Mouse (Mus musculus): ENCODE results near the gene Ddb1. TPM values are rescaled to one million over a fixed set of nuclear protein-coding genes. Genes with fewer than 3 reads are reported as not detected.

Gene Ddb1
- polyA plus RNA-seq, 1 experiment from 2014 or later, result 219 TPM

DNA sequence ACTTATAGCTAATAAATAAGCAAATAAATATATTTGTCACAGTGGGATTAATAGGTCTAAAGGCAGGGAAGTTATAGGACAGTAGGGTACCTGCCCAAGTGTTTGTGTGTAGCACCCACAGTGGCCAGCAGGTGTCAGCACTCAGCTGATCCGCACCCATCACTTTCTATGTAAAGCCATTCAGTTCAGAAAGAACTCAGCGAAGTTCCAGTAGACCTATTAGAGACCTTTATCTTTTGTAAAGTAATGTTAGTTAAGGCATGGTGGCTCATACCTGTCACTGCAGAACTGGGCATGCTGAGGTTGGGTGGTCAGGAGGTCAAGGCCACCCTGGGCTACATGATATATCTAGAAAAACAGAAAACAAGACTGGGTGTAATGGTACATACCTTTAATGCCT is 60.4 kb downstream of the Ddb1 start:
- Histone ChIP-seq H3K4me2 (replicated peaks) (no peak overlapping the region), H3K9me3 (ENCODE audit: control insufficient read depth, low read length) (no peaks in the 10 kb centered on the region), H3K4me3 (replicated peaks; ENCODE audit: low read length) (no peak overlapping the region), H3K27me3 (ENCODE audit: control insufficient read depth, insufficient read depth, low read length) (no peaks in the 10 kb centered on the region), H3K4me1 (replicated peaks; ENCODE audit: control insufficient read depth, insufficient read depth, low read length) (no peaks in the 10 kb centered on the region), H3K9ac (no peak overlapping the region), H3K36me3 (replicated peaks; ENCODE audit: control insufficient read depth, insufficient read depth) (no peaks in the 10 kb centered on the region), H3K27ac (no peak overlapping the region)
- WGBS, result 20% methylated on average over 2 of the region's 2 CpGs
- DNase-seq (ENCODE audit: low spot score) (peak; percentile 79), ATAC-seq (ENCODE audit: low FRiP score) (peak; percentile 78; the same call in 1 of the 2 replicates)

DNA sequence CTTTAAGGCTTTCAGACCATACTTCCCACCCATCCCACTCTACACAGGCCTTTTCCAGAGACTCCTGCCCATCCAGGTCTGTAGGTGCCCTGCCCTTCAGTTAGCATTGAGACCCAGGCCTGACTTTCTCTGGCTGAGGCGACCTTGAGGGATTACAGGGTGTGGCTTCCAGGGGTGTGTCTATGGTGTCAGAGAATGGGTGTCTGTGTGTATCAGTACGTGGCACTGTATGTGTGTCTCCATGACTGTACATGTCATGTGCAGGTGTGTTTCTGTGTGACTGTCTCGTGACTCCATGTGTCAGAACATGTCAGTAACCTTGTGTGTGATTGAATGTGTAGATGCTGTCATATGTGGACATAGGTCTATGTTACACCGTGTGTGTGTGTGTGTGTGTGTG is 66.2 kb downstream of the Ddb1 start:
- Histone ChIP-seq H3K27me3 (ENCODE audit: control insufficient read depth, insufficient read depth, low read length) (no peaks in the 10 kb centered on the region), H3K4me1 (replicated peaks; ENCODE audit: control insufficient read depth, insufficient read depth, low read length) (no peaks in the 10 kb centered on the region), H3K9me3 (ENCODE audit: control insufficient read depth, low read length) (no peaks in the 10 kb centered on the region), H3K27ac (no peak overlapping the region), H3K36me3 (replicated peaks; ENCODE audit: control insufficient read depth, insufficient read depth) (no peaks in the 10 kb centered on the region), H3K9ac (no peak overlapping the region), H3K4me3 (replicated peaks; ENCODE audit: low read length) (no peak overlapping the region), H3K4me2 (replicated peaks) (no peak overlapping the region)
- DNase-seq (ENCODE audit: low spot score), result no peak
- ATAC-seq (ENCODE audit: low FRiP score), result no peak
- WGBS, result 83% methylated on average over 4 of the region's 4 CpGs

DNA sequence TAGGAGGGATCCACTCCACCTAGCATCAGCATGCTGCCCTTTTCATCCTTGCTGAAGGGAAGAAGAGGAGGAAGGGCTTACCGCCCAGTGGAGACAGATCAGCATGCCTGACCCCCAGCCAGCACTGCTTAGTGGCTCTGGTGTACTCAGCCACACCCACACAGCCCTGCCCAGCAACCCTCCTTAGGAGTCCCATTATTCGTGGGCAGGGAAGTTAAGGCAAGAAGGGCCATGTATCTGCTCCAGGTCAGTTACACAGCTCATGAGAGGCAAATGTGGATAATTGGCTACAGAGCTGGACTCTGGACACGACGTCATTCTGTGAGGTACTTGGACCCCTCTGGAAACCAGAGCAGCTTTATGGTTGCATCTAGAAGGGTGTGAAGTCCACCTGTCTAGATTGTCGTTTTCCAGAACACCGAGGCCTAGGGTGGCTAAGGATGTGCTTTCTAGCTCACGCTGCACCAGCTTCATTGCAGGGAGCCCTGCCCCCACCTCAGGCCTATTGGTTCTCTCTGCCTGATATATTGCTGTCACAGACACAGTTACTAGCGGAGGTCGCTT is 66.8 kb downstream of the Ddb1 start:
- Histone ChIP-seq H3K36me3 (replicated peaks; ENCODE audit: control insufficient read depth, insufficient read depth) (no peaks in the 10 kb centered on the region), H3K27me3 (ENCODE audit: control insufficient read depth, insufficient read depth, low read length) (no peaks in the 10 kb centered on the region), H3K4me1 (replicated peaks; ENCODE audit: control insufficient read depth, insufficient read depth, low read length) (no peaks in the 10 kb centered on the region), H3K27ac (no peak overlapping the region), H3K4me3 (replicated peaks; ENCODE audit: low read length) (no peak overlapping the region), H3K4me2 (replicated peaks) (no peak overlapping the region), H3K9me3 (ENCODE audit: control insufficient read depth, low read length) (no peaks in the 10 kb centered on the region), H3K9ac (no peak overlapping the region)
- WGBS, result 71% methylated on average over 9 of the region's 9 CpGs
- no peak for ATAC-seq (ENCODE audit: low FRiP score)
- no peak for DNase-seq (ENCODE audit: low spot score)

DNA sequence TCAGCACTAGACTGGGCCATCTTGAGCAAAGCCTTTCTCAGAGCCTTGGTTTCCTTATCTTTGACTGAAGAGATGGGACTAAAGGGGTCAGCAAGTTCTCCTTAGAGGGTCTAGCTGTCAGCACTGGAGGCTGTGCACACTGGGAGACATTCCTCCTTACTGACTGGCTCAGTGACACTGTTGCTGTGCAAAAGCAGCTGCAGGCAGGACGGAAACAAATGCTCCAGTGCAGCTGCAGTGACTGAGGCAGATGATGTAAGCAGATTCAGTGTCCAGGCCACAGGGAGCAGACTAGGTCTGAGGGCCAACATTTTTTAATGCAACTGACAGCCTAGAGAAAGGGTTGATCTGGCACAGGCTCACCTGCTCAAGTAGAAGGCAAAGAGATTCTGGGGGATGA is 68.1 kb downstream of the Ddb1 start:
- no peak for ATAC-seq (ENCODE audit: low FRiP score)
- no peak for DNase-seq (ENCODE audit: low spot score)
- no peak overlapping the region for H3K9ac ChIP-seq
- no peak overlapping the region for H3K4me2 ChIP-seq (replicated peaks)
- H3K36me3 ChIP-seq (replicated peaks; ENCODE audit: control insufficient read depth, insufficient read depth), result no peaks in the 10 kb centered on the region
- no peak overlapping the region for H3K4me3 ChIP-seq (replicated peaks; ENCODE audit: low read length)
- 52% methylated on average over 1 of the region's 1 CpGs for WGBS
- no peaks in the 10 kb centered on the region for H3K9me3 ChIP-seq (ENCODE audit: control insufficient read depth, low read length)
- H3K4me1 ChIP-seq (replicated peaks; ENCODE audit: control insufficient read depth, insufficient read depth, low read length), result no peaks in the 10 kb centered on the region
- no peak overlapping the region for H3K27ac ChIP-seq
- no peaks in the 10 kb centered on the region for H3K27me3 ChIP-seq (ENCODE audit: control insufficient read depth, insufficient read depth, low read length)

DNA sequence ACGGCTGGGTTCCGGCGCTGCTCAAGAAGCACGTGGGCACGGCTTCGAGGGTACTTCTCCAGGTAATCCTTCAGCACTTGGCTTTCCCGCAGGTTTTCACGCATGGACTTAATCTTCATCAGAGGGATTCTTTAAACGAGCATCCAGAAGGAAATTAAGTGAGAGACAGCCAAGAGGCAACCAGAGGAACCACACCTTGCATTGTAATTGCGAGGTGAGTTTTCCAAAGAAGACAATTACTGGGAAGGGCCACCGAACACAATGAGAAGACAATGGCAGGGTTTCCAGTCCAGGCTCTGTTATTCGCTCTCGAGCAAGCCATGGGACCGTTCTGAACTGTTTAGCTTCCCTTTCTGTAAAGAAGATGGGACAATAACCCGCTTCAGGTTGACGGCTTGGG is 71.5 kb downstream of the Ddb1 start:
- H3K9ac ChIP-seq, result no peak overlapping the region
- H3K36me3 ChIP-seq (replicated peaks; ENCODE audit: control insufficient read depth, insufficient read depth), result no peaks in the 10 kb centered on the region
- no peak overlapping the region for H3K4me3 ChIP-seq (replicated peaks; ENCODE audit: low read length)
- no peak overlapping the region for H3K4me2 ChIP-seq (replicated peaks)
- DNase-seq (ENCODE audit: low spot score), result no peak
- no peak overlapping the region for H3K27ac ChIP-seq
- no peaks in the 10 kb centered on the region for H3K4me1 ChIP-seq (replicated peaks; ENCODE audit: control insufficient read depth, insufficient read depth, low read length)
- 85% methylated on average over 16 of the region's 16 CpGs for WGBS
- H3K9me3 ChIP-seq (ENCODE audit: control insufficient read depth, low read length), result no peaks in the 10 kb centered on the region
- ATAC-seq (ENCODE audit: low FRiP score), result no peak
- H3K27me3 ChIP-seq (ENCODE audit: control insufficient read depth, insufficient read depth, low read length), result no peaks in the 10 kb centered on the region

DNA sequence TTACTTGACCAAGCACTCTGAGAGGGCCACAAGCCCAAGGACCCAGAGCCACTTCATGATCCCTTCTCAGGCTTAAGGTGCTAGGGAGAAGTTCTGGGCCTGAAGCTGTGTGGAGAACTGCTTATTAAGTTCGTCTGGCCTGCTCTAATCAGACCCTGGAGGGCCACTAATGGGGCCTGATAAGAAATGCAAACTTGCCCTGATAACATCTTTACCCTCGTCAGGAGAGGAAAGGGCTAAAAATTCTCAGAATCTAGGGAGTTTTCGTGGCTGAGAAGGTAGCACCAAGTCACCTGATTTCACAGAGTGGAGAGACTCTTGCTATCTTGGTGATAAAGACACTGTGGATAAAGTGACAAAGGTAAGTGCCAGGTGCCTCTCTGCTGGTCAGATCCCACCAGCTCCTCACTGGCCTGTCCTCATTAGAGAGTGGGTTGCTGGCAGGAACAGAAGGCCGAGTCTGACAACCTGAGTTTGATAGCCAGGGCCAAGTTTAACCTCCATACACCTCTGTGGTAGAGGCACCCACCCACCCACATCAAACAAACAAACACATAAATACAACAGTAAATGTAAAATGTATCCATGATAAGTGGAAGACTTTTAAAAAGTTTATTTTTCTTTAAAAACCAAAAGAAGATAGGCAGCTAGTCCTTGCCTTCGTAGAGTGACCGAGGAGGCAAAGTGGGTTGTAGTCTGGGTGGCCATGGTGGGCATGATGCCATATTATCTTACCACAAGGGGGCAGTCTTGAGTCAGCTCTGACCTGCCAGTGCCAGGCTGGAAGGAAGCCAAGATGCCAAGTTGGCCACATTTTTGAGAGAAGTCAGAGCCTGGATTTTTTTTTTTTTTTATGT is 73.0 kb downstream of the Ddb1 start, which contains the start of gene Pga5:
Pga5 (minus strand) TSS at position 157 of the 857 bp plus-strand sequence.
- no peaks in the 10 kb centered on the region for H3K9me3 ChIP-seq (ENCODE audit: control insufficient read depth, low read length)
- H3K4me1 ChIP-seq (replicated peaks; ENCODE audit: control insufficient read depth, insufficient read depth, low read length), result no peaks in the 10 kb centered on the region
- H3K4me2 ChIP-seq (replicated peaks), result no peak within 1 kb of the TSS
- H3K27me3 ChIP-seq (ENCODE audit: control insufficient read depth, insufficient read depth, low read length), result no peaks in the 10 kb centered on the region
- DNase-seq (ENCODE audit: low spot score) (peak; percentile 92), ATAC-seq (ENCODE audit: low FRiP score) (peak; percentile 67; the same call in 1 of the 2 replicates)
- no peak within 1 kb of the TSS for H3K27ac ChIP-seq
- 50% methylated on average over 6 of the region's 6 CpGs for WGBS
- no peaks in the 10 kb centered on the region for H3K36me3 ChIP-seq (replicated peaks; ENCODE audit: control insufficient read depth, insufficient read depth)
- no peak within 1 kb of the TSS for H3K9ac ChIP-seq
- H3K4me3 ChIP-seq (replicated peaks; ENCODE audit: low read length), result no peak within 1 kb of the TSS

DNA sequence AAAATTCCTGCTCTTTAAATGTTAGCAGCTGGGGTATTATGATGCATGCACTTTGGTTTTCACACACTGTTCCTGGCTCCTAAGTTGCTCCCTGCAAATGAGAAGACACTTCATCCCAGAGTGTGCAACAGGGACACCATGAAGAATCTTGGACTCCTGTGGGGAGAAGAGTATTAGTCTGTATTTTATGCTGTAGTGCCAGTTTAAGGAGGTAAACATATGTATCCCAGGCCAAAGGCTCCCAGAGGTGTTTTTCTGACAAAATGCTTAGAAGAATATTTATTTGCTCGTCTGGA is 73.6 kb downstream of the Ddb1 start:
- 76% methylated on average over 1 of the region's 1 CpGs for WGBS
- no peaks in the 10 kb centered on the region for H3K4me1 ChIP-seq (replicated peaks; ENCODE audit: control insufficient read depth, insufficient read depth, low read length)
- no peaks in the 10 kb centered on the region for H3K36me3 ChIP-seq (replicated peaks; ENCODE audit: control insufficient read depth, insufficient read depth)

More for the DNA sequence above, 73.6 kb downstream of the Ddb1 start:
- ATAC-seq (ENCODE audit: low FRiP score) (peak; percentile 57; the same call in 1 of the 2 replicates), DNase-seq (ENCODE audit: low spot score) (no peak)
- Histone ChIP-seq H3K9me3 (ENCODE audit: control insufficient read depth, low read length) (no peaks in the 10 kb centered on the region), H3K9ac (no peak overlapping the region), H3K4me2 (replicated peaks) (no peak overlapping the region), H3K27ac (no peak overlapping the region), H3K27me3 (ENCODE audit: control insufficient read depth, insufficient read depth, low read length) (no peaks in the 10 kb centered on the region), H3K4me3 (replicated peaks; ENCODE audit: low read length) (no peak overlapping the region)

Other genes with a start within 250 kb of the Ddb1 start
- gene Syt7, start 216.2 kb upstream of the Ddb1 start, polyA plus RNA-seq (2014; fragmentation: Nextera tagmentation; extraction: Ambion mirVana), result 12.0 and 14.0 TPM in 2 replicates
- gene Lrrc10b, start 147.9 kb upstream of the Ddb1 start, polyA plus RNA-seq (2014; fragmentation: Nextera tagmentation; extraction: Ambion mirVana), result 1.5 and 1.6 TPM in 2 replicates
- 1.9 and 2.8 TPM in 2 replicates for gene Ppp1r32, start 122.4 kb upstream of the Ddb1 start, polyA plus RNA-seq (2014; fragmentation: Nextera tagmentation; extraction: Ambion mirVana)
- 57.5 and 63.4 TPM in 2 replicates for gene Cpsf7, start 80.1 kb upstream of the Ddb1 start, polyA plus RNA-seq (2014; fragmentation: Nextera tagmentation; extraction: Ambion mirVana)
- gene Sdhaf2, start 79.2 kb upstream of the Ddb1 start, polyA plus RNA-seq (2014; fragmentation: Nextera tagmentation; extraction: Ambion mirVana), result 67.6 and 68.4 TPM in 2 replicates
- 53.3 and 59.6 TPM in 2 replicates for gene Tmem216, start 49.1 kb upstream of the Ddb1 start, polyA plus RNA-seq (2014; fragmentation: Nextera tagmentation; extraction: Ambion mirVana)
- gene Cyb561a3, start 28.2 kb upstream of the Ddb1 start, polyA plus RNA-seq (2014; fragmentation: Nextera tagmentation; extraction: Ambion mirVana), result 21.8 and 23.8 TPM in 2 replicates
- gene Tmem138, start 28.0 kb upstream of the Ddb1 start, polyA plus RNA-seq (2014; fragmentation: Nextera tagmentation; extraction: Ambion mirVana), result 38.1 and 40.3 TPM in 2 replicates
- gene Tkfc, start 327 bp downstream of the Ddb1 start, polyA plus RNA-seq (2014; fragmentation: Nextera tagmentation; extraction: Ambion mirVana), result 25.4 and 26.8 TPM in 2 replicates
- gene Vwce, start 28.9 kb downstream of the Ddb1 start, polyA plus RNA-seq (2014; fragmentation: Nextera tagmentation; extraction: Ambion mirVana), result 0.64 and 1.1 TPM in 2 replicates
- not detected in 2 replicates for gene Pga5, start 72.7 kb downstream of the Ddb1 start, polyA plus RNA-seq (2014; fragmentation: Nextera tagmentation; extraction: Ambion mirVana)
- gene Vps37c, start 83.4 kb downstream of the Ddb1 start, polyA plus RNA-seq (2014; fragmentation: Nextera tagmentation; extraction: Ambion mirVana), result 28.7 and 31.3 TPM in 2 replicates
- 0.31 TPM in 2 replicates for gene Cd5, start 133.7 kb downstream of the Ddb1 start, polyA plus RNA-seq (2014; fragmentation: Nextera tagmentation; extraction: Ambion mirVana)
- 0.09 TPM in 1 of 2 replicates, not detected in the other for gene Cd6, start 224.7 kb downstream of the Ddb1 start, polyA plus RNA-seq (2014; fragmentation: Nextera tagmentation; extraction: Ambion mirVana)
- 0.22 and 0.29 TPM in 2 replicates for gene Slc15a3, start 234.4 kb downstream of the Ddb1 start, polyA plus RNA-seq (2014; fragmentation: Nextera tagmentation; extraction: Ambion mirVana)